Mouse (Mus musculus) lung, postnatal 14 days (tissue): Measurements from ENCODE around the gene C1ql3.
A peak's percentile ranks its signal among the peaks of the same experiment; 100 is the strongest.

ENCODE experiments used
- DNase-seq: peaks from one replicate; pipeline ENCODE4 v3.0.0; 2021

The C1ql3 gene

DNA sequence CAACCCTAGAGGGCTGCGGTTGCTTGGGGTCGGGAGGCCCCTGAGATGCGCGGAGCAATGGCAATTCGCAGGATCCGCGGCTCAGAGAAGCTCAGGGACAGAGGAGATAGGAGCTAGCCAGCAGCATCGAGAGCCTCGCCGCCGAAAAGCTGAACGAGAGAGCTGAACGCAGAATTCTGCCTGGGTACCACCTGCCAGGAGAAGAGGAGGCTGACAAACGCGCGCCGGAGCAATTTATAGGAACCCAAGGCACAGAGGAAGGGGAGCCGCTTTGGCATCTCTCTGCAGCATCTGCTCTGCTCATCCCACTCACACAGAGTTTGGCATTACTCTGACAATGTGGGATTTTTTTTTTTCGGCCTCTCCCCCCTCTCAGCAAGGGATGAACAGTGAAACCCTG lies at the start of gene C1ql3:
Gene C1ql3, minus strand, starts transcription at position 335 of the 400 bp plus-strand sequence.
- DNase-seq, result no peak

DNA sequence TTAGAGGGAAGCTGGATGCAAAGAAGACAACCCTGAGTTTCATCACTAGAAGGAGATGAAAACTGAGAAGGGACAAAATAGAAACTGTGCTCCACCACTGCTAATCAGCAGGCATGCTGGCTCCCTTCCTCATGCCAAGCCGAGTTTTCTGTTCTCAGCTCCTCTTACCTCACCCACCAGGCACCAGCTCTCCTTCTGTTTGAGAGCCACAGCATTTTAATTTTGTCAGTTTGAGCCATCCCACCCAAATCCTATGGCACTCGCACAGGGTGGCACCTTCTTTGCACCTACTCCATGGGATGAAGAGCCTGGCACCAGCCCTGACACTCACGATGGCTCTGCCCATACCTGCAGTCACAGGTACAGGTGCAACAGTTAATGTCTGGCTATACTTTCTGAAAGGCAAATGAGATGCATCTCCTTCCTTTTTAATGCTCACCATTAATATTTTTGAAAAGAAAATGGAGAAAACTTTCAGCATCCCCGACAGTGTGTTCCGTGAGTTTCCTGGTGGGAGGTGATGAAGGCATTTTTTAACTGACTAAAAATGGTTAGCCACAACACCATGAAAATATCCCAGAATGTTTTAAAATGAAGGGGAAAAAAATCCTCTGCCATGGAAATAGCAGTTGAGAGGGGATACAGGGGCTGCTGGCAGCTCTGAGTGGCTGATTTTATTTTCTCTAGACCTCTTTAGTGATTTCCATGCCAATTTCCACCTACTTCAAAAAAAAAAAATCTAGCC lies 49.0 kb upstream of the C1ql3 start:
- no peak for DNase-seq

DNA sequence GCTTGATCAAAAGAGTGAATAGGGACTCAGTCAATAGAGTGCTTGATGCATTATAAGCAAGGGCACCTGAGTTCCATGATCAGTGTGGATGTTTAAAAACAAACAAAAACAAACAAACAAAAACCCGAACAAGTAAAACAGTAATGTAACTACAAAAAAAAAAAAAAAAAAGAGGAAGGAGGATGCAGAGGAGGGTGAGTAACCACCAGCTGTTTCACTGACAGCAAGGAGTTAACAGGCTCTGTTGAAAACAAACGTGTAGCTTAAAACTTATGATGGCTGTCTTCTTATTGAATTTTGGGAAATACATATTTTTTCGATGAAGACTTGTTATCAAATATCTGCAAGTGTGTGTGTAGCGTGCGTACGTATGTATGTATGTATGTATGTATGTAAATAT lies 37.0 kb upstream of the C1ql3 start:
- no peak for DNase-seq

GRCm38 (mm10) chr2:13044555-13044954 lies 32.9 kb upstream of the C1ql3 start:
- DNase-seq, result no peak

DNA sequence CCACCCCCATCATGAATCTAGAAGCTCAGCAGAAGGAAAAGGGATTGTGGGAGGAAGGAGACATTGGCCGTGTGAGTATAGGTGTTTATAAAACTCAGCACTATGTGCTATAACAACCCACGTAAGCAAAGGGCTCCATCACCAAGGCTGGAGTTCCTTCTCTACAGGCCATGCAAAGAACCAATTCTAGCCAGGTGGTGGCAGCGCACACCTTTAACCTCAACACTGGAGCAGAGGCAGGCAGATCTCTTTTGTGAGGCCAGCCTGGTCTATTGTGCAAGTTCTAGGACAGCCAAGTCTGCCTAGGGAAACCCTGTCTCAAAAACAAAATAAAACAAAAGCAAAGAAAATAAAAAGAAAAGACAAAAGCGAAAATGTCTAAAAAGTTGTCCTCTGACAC lies 28.2 kb upstream of the C1ql3 start:
- no peak for DNase-seq

DNA sequence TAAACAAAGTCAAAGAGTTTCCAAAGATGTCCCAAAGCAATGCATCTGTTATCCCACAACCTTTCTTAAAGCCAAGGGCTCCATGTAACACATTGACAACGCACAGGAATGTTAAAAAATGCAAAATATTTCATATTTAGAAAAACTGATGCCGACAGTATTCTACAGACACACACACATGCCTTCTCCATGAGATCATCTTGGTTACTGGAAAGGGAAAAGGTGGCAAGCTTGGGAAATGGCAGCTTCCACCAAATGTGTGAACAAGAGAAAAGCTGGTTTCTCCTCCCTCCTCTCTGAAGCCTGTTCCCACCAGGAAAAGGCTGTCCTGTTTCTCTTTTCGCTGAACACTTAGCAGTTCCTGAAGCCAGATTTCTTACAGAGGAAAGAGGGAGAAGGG lies 27.2 kb upstream of the C1ql3 start:
- no peak for DNase-seq

DNA sequence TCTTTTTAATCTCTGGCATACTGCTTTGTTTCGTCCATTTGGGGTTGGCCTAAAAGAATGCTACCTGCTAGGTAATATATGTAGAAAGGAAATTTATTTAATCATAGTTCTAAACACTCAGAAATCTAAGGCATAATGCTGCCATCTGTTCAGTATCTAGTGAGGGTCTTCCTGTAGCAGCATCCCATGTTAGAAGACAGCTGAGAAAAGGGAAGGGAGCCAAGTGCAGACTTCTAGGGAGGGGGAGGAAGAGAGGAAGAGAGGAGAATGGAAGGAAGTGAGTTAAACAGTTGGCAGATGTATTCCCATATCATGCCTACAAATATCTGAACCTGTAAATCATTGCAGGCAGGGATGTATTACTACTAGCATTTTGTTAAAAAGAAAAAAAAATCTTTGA lies 7.3 kb upstream of the C1ql3 start:
- DNase-seq, result no peak

- DNase-seq, result no peak
These were observed 6.8 kb upstream of the C1ql3 start for GRCm38 (mm10) chr2:13018382-13018781.

- no peak for DNase-seq
These were observed 367 bp upstream of the C1ql3 start for GRCm38 (mm10) chr2:13011973-13012372.

DNA sequence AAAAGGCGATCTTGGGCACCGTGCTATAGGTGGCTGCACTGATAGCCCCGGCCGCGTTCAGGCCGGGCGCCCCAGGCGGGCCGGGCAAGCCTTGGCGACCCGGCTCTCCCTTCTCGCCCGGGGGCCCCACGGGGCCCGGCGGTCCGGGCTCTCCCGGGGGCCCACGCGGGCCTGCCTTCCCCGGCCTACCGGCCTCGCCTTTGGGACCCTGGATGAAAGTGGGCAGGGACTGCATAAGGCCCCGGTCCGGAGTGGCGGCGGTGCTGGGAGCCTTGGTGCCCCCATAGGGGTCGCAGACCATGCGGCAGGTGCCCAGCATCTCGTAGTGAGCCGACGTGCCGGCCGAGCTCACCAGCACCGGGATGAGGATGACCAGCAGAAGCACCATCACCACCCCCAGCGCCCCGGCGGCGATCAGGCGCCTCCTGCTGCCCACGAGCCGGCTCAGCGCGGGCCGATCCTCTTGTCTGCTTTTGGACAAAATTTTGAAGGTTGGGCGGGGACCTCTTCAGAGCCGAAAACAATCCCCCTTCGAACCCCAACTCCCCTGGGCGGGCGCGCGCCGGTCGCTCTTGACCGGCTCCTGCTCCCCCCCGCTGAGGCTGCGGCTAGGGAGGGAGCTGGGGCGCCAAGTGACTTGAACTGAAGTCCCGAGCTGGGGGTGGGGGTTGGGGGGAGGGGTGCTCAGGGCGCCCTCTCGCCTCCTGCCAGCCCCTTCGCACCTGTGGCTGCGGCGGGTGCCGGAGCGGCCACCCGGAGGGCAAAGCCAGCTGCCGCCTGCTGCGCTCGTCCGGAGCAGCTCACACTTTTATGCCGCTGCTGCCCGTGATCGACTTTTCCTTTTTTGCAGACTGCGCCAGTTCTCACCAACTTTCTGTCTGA lies 905 bp downstream of the C1ql3 start:
- DNase-seq, result peak; percentile 3

DNA sequence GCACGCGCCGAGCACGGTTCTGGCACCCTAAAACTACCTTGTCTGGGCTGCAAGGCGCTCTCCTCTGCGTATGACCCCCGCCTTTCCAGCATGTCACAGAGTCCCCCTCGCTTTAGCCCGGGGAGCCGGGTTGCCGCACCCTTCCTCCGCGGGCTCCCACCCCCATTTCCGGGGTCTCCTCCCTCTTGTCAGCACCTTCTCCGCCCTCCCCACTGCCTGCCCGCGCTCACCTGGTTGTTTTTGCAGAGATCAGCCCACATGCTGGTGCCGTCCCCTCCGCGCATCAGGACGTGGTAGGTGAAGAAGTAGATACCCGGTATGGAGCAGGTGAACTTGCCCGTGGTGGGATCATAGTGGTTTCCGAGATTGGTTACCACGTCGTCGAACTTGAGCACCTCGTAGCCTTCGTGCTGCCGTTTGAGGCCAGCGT lies 1.6 kb downstream of the C1ql3 start:
- DNase-seq, result no peak

DNA sequence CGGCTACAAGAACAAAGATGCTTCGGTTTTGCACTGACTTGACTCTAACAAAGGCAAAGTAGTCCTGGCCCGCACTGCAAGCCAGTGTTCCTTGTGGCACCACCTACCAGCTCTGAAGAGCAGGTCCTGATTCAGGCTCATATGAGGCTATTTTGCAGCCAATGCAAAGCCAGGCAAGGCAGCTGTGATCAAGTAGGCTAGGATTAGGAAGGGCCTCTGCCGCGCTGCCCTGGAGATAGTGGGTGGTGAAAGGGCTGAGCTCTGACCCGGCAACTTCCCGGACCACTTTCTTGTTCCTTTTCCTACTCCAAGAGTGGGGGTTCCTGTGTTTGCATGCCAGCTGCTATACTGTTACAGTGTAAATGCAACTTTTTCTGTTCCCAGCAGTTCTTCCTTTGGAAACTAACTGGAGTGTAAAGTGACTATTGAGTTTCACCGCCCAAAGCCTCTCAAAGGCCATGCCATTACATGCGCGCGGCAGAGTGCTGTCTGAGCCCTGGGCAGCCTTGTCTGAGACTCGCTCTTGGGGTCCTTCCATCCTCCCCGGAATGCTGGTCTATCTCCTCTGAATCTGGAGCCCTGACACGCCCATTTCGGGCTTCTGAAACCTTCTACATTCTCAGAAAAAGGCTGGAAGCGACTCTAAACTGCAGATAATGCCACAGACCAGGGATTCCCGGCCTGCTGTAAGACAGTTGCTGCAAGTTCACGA lies 2.2 kb downstream of the C1ql3 start:
- DNase-seq, result no peak

GRCm38 (mm10) chr2:13008433-13008832 lies 3.2 kb downstream of the C1ql3 start:
- DNase-seq, result no peak

- no peak for DNase-seq
These were observed 11.6 kb downstream of the C1ql3 start for GRCm38 (mm10) chr2:13000026-13000425.

- DNase-seq, result no peak
These were observed 26.5 kb downstream of the C1ql3 start for GRCm38 (mm10) chr2:12984901-12985732.

DNA sequence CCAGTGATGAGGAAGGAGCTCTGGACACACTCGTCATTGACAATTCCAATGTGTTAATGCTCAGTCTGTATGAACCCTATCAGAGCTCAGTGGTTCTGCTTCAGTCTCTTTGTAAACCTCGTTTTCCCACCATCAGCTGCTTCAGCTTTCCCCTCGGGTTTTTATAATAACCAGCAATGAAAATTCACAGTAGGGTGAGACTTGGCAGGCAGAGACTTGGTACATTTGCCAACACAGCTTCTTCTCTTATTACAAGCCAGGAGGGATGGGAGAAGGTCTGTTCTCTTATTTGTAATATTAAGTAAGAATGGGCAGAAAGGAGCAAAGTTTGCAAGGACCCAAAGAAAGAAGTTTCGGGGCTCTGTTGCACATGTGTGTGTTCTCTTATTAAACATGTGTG lies 32.8 kb downstream of the C1ql3 start:
- DNase-seq, result no peak

GRCm38 (mm10) chr2:12977367-12977766 lies 34.2 kb downstream of the C1ql3 start:
- no peak for DNase-seq

- DNase-seq, result no peak
These were observed 37.9 kb downstream of the C1ql3 start for GRCm38 (mm10) chr2:12973752-12974151.

GRCm38 (mm10) chr2:12970049-12970724 lies 41.4 kb downstream of the C1ql3 start:
- DNase-seq, result no peak

GRCm38 (mm10) chr2:12956703-12957424 lies 54.7 kb downstream of the C1ql3 start:
- no peak for DNase-seq
